Mouse (Mus musculus) kidney, postnatal 36 days (tissue): ENCODE results near the gene Ipmk.

Source experiments
- DNase-seq, 2 experiments: peaks; one replicate each; pipeline ENCODE4 v3.0.0; 2021 to 2022; ENCODE audit warnings: mixed read lengths in 2 of 2

Ipmk gene

GRCm38 (mm10) chr10:71341290-71341689, 6.3 kb upstream of the Ipmk start:
- DNase-seq, result peak; percentile 51 to 62

DNA sequence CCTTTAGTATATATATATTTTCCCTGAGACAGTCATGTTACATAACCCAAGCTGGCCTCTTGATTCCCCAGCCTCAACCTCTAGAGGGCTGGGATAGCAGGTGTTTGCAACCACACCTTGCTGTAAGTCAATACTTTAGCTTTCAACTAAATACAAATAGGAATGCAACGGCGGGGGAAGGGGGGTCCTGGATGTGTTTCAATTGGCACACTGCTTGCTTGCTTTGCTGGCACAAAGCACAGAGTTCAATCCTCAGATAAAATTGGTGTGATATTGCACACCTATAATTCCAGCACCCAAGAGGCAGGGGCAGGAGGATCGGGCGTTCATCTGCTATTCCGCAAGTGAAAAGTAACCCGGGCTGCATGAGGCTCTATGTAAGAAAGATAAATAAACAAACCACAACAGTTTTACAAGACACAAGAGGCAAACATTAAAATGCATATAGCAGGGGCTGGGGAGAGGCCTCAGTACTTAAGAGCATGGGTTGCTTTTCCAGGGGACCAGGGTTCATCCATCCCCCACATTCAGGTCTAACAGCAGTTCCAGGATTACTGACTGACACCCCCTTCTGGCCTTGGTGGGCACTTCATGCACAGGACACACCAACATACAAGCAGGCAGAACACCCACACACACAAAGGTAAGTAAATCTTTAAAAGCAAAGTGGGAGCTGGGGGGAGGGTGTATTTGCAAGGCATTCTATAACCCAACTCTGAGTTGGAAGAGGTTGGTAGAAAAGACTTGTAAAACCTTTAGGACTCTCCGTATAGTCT, 5.3 kb upstream of the Ipmk start:
- peak; percentile 72 to 80 for DNase-seq

GRCm38 (mm10) chr10:71343130-71343529, 4.4 kb upstream of the Ipmk start:
- DNase-seq, result no peak

DNA sequence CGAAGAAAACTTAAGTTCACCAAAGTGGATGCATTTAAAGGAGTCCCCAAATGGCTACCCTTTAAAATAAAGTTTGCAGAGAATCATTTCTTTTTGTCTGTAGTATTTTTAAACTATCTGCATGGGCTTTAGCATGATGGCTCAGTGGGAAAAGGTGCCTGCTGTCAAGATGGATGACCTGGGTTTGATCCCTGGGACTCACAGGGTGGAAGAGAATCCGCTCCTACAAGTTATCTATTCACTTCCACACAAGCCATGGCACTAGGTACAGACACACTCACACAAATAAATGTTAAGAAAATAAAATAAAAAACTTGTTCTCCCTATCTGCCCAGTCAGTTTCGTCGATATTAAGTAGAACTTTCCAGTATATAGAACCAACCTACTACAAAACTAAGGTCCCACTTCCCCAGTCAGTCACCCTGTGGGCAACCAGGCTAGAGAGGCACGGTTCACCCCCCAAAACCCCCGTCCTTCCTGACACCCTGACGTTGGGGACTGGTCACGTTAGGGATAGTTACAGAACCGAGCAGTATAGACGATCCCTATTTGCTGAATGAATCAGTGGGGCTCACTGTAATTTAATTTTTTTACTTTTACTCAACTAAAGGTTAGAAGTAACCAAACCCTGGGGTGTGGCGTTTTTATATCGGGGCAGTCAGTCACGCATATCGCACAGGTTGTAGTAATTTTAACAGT, 3.8 kb upstream of the Ipmk start:
- no peak for DNase-seq

- DNase-seq, result peak; percentile 97 to 98
These were observed 2.9 kb upstream of the Ipmk start, which contains the start of gene Cisd1 for GRCm38 (mm10) chr10:71344579-71345143. Gene Cisd1, minus strand, starts transcription at chr10:71344954.

DNA sequence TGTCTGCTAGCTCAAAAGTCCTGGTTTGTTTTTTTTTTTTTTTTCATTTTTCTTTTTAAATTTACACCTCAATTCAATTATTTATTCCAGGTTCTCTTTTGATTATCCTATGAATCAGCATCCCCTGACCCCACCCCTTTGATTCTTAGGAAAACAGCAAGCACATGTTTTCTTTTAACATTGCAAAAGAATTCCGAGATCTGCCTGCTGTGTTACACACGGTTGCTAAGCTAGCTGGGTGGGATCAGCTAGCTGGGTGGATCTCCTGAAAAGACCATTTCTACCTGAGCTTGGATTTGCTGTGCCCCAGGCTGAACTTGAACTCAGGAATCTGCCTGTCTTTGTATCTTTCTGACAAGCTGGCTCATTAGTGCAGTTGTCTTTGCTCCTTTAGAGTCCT, 1.5 kb upstream of the Ipmk start:
- no peak for DNase-seq

GRCm38 (mm10) chr10:71346722-71347508, 648 bp upstream of the Ipmk start:
- peak; percentile 54 to 78 for DNase-seq

DNA sequence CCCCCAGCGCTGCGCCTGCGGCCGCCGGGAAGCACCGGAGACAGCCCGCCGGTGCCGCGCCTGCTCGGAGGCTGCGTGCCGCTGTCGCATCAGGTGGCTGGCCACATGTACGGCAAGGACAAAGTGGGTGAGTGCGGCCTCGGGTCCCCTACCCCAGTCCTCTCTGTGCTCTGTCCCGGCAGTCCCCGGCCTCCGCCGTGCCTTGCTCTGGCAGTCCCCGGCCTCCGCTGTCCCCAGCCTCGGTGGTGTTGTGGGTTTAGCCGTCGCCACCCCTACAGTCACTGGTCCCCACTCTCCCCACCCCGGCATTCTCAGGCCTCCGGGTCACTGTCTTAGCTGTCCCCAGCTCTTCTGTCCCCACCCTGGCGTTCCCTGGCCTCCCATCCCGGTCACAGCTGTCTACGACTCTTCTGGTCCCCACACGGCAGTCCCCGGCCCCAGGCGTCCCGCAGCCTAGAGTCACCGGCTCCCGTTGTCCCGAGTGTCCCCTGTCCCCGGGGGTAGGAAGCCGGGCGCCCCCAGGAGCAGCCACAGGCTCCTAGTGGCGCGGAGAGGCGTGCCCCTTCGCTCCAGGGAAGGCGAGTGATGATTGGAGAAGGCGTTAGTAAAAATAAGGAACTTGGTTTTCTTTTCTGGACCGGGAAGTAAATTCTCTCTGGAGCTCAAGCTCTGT, 537 bp downstream of the Ipmk start:
- DNase-seq, result peak in 1 of 2 experiments; percentile 61

- DNase-seq, result peak in 1 of 2 experiments; percentile 59
These were observed 1.2 kb downstream of the Ipmk start for GRCm38 (mm10) chr10:71348637-71349280.

GRCm38 (mm10) chr10:71349290-71349689, 1.7 kb downstream of the Ipmk start:
- no peak for DNase-seq

- no peak for DNase-seq
These were observed 3.7 kb downstream of the Ipmk start for GRCm38 (mm10) chr10:71351301-71351700.

DNA sequence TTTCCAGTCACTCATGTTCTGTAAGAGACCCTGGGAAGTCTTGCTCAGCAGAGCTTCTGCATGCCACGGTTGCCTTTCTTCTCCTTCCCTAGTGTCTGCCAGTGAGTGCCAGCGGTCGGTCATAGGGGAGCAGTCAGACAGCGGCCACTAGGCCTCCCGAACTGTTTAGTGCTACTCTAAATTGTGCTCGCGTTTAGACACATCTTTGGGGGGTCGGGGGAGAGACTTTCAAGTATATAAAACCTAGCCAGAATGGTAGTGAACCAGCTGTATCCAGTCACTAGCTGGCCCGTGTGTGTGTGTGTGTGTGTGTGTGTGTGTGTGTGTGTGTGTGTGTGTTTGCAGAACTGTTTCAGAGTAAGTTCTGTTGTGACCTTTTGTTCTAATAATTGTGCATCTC, 6.3 kb downstream of the Ipmk start:
- DNase-seq, result no peak

DNA sequence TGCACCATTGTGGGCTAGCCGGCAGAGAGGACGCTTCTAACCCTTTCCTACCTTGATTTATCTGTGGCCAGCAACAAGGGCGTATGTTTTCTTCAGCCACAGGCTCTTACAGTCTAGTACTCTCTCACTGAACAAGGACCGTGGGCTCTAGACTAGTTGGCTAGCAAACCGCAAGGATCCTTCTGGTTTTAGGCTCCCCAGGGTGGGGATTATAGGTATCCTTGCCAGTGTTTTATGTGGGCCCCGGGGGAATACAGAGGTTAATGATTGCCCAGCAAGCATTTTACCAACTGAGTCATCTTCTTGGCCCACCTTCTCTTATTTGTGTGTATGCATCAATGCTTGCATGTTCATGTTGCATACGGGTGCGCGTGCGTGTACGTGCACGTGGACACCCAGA, 7.4 kb downstream of the Ipmk start:
- DNase-seq, result no peak

GRCm38 (mm10) chr10:71361044-71361443, 13.5 kb downstream of the Ipmk start:
- DNase-seq, result no peak

DNA sequence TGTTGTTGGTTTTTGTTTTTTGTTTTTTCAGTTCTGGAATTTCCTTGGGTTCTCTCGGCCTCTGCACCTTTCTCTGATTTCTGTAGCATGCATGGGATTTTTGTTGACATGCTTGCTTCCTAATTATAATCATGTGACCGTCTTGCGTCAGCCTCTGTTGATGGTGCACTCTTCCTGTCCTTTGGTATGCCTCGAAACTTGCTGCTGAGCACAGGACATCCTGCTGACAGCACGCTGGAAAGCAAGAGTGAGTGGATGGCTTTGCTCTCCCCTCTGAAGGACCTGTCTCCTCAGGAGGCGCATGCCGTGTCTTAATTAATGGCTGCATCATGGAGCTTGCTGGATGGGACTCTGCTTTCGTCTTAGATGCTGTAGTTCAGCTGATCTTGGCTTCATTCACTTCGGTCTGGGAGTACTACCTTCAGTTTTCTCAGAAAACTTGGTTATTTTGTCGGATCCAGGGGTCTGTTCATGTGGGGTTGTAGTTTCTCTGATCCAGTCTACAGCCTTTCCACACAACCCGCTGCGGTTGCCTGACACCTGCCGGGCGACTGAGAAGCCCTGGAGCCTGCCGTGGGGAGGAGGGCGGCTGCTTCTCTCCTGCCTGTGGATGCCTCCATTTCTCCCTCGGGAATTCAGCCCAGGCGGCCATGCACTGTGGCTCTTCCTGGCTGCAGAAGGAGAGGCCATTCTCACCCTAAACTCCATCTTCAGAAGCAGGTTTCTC, 14.4 kb downstream of the Ipmk start:
- DNase-seq, result peak; percentile 44 to 63

- no peak for DNase-seq
These were observed 15.9 kb downstream of the Ipmk start for GRCm38 (mm10) chr10:71363440-71363839.

DNA sequence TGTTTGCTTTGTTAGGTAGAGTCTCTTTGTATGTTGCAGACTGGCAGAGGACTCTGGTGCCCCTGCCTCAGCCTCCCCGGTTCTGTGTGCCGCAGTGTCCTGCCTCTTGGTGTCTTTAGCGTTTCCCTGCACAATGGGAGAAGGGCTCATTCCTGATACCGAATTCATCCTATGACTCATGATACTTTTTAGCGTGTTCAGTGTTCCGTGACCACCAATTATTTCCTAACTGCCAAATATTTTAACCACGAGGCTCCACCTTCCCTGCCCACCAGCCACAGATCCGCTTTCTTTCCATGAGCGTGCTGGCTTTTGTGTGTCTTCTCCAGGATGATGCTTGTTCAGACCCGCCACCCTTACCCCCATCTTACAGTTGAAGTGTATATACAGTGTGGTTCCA, 16.3 kb downstream of the Ipmk start:
- DNase-seq, result no peak

DNA sequence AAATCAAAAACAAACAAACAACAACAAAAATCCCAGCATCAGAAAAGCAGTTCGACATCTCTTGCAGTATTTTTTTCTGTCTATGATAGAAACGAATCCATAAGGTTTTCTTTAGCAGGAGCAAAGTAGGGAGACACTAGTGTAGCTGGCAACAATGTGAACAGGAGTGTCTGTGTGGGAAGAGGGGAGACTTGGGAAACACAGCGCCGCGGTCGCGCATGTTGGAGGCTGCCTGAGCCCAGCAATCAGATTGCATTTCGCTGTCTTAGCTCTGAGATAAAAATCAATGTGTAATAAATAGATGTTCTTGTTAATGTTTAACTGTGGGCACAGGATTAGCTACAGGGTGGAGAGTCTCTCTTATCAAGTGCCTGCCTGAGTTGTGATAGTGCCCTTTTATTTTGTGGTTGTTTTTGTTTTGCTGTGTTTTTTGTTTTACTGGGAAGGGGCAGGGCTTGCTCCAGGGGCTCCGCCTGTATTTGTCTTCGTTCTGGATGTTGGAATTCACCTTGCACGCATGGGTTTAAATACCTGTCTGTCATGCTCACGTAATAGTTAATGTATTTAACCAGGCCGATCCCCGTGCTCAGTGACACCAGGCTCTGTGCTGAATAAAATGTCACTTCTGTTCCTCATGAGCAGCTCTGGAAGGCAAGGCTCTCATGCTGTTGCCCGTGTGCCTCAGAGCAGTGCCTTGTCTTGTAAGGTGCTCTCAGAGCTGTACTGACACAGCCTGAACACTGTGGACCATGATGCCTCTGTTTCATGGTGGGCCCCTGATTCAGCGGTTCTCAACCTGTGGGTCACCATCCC, 20.8 kb downstream of the Ipmk start:
- DNase-seq, result peak; percentile 29 to 45

GRCm38 (mm10) chr10:71369466-71369865, 21.9 kb downstream of the Ipmk start:
- no peak for DNase-seq

GRCm38 (mm10) chr10:71371881-71372280, 24.3 kb downstream of the Ipmk start:
- no peak for DNase-seq
